Mouse (Mus musculus): ENCODE results near the gene Serinc3.
A peak's percentile ranks its signal among the peaks of the same experiment; 100 is the strongest.

The Serinc3 gene

DNA sequence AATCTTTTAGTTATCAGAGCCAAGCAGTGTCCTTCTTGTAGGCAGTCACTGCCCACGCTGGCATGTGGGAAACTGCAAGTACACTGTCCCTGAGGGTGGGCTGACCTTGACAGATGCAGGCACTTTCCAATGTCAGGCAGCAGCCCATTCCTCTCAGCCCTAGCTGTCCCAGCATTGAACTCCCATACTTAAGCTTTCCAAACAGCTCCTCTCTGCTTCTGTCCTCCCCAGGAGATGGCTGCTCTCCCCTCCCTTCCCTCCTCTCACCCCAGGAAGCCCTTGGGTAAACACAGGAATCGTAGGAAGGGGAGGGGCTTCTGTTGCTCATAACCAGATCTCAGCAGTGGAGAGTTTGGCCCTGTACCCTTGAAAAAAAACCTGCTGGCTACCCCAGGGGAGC lies 49.8 kb downstream of the Serinc3 start:
- DNase-seq (ENCODE audit: low spot score in 2 of 2), result no peak

DNA sequence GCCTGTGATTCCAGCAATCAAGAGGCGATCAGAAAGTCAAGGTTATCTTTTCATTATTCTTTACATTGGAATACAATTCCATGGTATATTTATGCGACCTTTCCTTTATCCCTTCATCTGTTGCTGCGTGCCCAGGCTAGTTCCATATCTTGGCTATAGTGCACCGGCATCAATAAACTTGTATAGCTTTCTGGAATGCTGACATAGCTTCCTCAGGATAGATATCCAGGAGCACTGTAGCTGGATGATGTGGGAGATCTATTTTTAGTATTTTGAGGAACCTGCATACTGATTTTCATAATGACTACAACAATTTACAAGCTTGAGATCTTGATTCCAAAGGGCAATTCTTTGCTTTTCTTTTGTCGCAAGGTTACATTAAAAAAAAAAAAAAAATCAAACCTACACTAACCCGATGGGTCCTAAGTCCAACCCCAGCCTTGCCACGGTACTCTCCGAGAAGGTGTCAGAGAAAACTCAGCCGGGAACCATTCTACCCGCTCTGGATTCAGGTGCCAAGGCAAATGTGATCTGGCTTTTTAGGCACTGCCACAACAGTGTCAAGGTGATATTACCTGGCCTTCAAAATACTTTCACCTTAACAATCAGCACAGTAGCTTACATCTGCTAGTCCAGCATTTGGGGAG lies 51.2 kb downstream of the Serinc3 start:
- DNase-seq (ENCODE audit: low spot score in 2 of 2), result no peak

DNA sequence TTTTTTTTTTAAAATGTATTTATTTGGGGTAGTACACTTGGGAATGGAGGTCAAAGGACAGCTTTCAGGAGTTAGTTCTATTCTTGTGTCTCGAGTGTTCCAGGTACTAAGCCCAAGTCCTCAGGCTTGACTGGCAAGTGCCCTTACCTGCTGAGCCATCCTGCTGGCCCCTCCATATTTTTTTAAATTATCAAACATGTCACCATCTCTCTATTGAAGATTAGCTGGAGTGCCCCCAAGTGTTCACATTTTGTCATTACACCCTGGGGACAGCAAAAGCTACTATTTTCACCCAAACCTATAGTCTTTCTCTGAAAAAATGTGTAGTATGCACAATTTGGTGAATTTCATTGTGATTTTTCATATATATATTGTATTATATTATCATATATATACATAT lies 52.8 kb downstream of the Serinc3 start:
- peak in 1 of 2 experiments; percentile 44 for DNase-seq (ENCODE audit: low spot score in 2 of 2)

DNA sequence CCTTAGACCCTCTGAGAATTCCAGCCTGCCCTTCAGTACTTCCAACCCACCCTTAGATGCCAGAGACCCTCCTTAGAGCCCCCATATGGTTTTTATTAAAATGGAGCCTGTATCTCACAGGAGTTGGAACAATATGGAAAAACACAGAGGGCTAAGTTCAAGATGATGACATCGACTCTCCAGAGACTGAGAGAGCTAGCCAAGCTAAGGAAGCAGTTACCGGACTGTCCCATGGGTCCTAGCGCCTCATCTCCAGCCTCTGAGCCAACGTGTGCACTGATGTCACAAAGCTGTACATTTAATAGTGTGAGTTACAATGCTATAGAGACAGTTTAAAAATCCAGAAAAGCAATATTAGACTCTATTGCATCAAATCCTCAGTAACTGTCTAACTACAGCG lies 53.9 kb downstream of the Serinc3 start:
- no peak for DNase-seq (ENCODE audit: low spot score in 2 of 2)

DNA sequence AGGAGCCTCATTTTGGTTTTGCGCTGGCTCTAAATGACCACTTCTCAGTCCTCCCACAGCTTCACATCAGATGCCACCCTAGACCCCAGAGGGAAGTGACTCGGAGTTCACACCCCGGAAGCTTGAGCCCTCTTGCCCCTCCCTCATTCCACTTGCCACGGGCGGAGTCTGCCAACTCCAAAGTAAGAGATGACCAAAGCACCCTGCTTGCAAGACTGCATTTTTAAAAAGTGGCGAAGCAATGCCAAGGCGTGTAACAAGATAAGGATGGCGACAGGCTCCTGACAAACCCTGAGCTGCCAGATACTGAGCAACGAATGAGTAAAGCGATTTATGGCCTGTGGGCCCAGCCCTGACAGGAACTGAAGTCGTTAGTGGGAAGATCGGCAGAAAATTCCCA lies 54.7 kb downstream of the Serinc3 start:
- no peak for DNase-seq (ENCODE audit: low spot score in 2 of 2)

DNA sequence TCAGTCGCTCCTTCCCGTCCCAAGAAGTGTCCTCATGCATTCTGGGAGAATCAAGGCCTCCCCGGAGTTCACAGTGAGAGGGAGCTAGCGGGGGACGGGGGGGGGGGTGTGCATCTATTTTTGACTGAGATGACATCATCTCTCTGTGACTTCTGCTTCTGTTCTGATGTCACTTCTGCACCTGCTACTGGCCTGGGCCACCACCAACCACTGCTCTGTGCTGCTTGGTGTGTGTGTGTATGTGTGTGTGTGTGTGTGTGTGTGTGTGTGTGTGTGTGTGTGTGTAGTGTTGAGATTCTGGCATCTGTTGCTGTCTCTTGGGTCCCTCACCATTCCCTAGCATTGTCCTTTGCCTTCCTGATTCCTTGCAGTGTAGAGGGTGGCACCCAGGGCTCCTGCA lies 57.4 kb downstream of the Serinc3 start:
- DNase-seq (ENCODE audit: low spot score in 2 of 2), result peak in 1 of 2 experiments; percentile 15

DNA sequence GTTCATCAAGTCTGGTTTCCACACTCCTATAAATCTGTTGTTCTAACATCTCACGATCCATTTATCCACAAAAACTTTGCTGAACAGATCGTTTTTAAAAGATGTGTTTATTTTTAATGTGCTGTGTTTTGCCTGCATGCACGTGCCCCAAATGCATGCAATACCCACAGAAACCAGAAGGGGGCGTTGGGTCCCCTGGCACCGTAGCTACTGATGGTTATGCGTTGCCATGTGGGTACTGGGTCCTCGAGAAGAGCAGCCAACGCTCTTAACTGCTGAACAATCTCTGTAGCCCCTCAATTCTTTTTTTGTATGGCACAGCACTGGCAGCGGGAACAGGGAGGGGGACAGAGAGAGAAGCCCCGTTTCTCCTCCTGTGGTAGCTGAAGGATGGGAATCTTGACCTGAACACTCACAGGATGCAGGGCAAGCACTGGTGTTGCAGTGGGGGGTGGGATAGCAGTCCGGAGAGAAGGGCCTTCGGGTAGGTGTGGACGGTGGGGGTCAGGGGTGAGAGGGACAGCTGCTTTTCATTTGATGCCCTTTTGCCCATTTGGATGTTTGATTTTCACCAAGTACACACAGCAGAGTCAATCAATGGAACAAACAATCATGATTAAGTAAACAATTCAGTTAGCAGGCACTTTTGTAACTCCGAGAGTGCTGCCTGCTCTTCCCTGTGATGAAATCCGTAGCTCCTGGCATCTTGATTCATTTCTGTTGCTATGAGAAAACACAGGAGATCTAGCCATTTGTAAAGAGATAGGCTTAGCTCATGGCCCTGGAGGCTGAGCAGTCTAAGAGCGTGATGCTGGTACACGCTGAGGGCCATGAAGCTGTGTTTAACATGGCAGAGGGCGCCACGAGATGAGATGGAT lies 58.3 kb downstream of the Serinc3 start:
- peak; percentile 39 to 66 for DNase-seq (ENCODE audit: low spot score in 2 of 2)

DNA sequence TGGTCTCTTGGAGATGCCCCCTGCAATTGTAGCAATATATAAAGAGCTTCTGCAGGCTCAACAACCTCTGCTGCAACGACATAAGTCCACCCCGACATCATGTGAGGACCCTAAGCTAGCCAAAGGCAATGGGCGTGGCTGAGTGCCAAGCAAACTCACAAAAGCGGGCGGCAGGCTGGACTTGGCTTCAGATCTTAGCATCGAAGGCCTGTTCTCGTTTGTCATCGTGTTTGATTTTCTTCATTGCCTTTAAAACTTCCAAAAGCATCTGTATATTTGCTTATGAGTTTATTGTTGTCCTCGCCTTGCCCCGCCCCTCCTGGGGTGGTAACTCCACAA lies 60.9 kb downstream of the Serinc3 start:
- no peak for DNase-seq (ENCODE audit: low spot score in 2 of 2)

DNA sequence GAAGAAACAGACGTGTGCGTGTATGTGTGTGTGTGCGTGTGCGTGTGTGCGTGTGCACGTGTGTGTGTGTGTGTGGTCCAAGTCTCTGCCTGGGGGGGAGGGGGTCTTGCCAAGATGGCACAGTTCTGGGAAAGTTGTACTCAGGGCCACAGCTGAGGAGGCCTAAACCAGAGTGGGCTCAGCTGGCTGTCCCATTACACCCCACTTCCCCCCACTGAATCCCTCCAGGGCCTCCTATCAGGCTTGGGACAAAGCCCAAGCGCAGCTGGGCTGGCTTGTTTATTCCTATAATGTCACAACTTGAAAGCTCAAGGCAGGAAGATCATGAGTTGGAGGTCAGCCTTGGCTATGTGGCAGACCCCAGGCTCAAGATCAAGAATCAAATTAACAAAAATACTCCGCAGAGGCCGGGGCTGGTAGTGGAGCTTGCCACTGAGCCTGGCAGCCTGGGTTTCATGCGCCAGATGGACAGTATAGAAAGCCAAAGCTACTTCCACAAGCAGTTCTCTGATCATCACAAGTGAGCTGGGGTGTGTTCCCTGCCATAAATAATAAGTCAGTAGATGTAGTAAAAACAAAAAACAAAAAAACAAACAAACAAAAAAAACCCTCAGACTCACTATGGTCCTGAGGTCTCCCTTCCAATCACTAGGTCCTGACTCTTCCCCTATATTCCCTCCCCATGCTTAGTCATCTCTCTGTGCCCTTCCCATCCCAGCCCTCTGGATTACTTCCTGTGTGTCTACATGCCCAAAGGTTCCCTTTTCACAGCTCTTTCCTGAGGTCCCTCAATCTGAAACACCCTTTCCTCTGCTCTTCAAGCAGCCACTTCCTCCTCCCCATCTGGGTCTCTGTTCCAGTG lies 61.5 kb downstream of the Serinc3 start:
- no peak for DNase-seq (ENCODE audit: low spot score in 2 of 2)

DNA sequence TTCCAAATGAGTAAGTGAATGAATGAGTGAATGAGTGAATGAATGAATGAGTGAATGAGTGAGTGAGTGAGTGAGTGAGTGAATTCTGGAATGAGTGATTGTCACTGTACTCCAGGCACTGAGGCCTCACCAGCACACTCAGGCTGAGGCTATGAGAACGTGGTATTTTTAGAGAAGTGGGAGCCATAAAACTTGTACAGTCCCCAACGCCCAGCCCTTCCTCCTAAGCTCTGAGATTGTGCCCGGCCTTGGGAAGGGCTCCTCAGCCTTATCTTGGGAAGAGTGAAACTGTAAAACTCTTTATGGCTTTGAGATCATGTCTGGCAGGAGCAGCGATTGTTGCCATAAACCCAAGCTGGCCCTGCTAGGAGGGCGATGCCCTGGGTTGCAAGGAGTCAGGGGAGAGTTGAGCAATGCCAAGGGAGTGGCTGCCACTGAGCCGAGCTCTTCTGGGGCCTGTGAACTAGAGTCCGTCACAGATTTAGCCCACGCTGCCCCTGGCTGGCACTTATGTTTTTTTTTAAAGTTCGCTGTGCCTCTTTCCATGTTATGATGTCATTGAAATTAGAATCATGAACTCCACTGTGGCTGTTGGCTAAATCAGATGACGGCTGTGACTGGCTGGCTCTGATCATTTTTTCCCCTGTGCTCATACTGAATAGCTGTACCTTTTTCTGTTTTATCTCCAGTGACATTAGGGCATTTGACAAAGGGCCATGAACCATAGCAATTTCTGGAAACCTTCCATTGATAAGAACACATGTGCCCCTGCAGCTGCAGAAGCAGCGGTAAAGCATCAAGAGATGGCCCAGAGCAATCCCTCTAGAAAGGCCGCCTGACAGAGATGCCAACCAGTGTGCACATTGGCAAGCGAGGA lies 64.6 kb downstream of the Serinc3 start:
- no peak for DNase-seq (ENCODE audit: low spot score in 2 of 2)

DNA sequence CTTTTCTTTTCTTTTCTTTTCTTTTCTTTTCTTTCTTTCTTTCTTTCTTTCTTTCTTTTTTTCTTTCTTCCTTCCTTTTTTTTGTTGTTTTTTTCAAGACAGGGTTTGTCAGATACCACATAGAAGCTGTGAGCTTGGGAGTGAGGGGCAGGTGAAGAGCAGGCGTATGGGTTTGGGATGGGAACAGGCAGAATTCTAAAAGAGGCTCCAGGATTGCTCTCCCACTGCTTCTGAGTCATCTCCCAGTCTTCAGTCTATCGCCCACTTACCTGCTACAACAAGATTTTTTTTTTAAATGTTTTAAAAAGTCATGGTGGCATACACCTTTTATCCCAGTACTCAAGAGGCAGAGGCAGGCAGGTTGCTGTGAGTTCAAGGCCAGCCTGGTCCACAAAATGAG lies 66.9 kb downstream of the Serinc3 start:
- DNase-seq (ENCODE audit: low spot score in 2 of 2), result no peak

DNA sequence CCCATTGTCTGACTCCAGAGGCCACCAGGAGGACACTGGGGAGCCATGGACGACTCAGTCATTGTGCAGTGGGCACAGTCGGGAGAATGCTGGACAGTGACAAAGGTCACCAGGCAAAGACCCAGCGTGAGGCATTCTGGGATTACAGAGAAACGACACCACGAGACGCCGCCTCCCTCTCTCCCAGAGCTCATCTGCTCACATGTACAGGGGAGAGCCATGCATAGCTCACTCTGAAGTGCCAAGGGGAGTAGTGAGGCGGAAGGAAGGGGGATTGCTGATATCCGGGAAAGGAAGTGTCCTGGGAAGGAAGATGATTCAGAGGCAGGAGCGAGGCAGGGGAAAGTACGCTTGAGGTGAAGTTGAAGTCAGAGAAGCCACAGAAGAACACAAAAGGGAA lies 69.7 kb downstream of the Serinc3 start:
- DNase-seq (ENCODE audit: low spot score in 2 of 2), result no peak

DNA sequence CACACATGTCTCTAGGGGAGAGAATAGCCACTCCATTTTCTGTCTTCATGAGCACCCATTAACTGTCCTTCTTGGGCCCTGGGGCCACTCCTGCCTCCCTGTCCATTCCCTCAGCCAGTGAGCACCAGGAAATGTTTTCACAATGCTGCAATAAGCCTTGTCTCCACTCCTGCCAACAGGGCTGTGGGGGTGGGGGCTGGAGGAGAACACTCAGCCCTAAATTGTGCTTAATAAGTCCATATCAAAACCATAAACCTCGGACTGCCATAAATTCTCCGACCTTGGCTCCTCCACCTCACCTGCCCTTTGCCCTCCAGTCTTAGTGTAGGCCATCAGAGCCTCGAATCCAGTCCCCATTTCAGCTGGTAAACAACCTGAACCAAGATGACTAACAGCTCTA lies 70.6 kb downstream of the Serinc3 start:
- no peak for DNase-seq (ENCODE audit: low spot score in 2 of 2)

Data from natural killer cell, adult 2 months (primary cell).